Mouse (Mus musculus) stomach, embryonic 14.5 days (tissue): ENCODE results near the gene Aatk. TPM values are rescaled to one million over a fixed set of nuclear protein-coding genes. Genes with fewer than 3 reads are reported as not detected.

Experiments
- ATAC-seq: fragments of 200-750 bp; cut with Nextera tagmentation; 2 replicates; pipeline ENCODE4 v1.8.0; 2017; ENCODE audit warnings: low read depth, moderate TSS enrichment; ENCODE audit not compliant: insufficient number of reproducible peaks, insufficient read depth, low FRiP score
- H3K27ac ChIP-seq: fragments of 300-500 bp; sonication (generic); 2 replicates; pipeline ENCODE4 v1.5.1; 2014; ENCODE audit warnings: mild to moderate bottlenecking, low read length, moderate library complexity, mixed read lengths
- H3K27me3 ChIP-seq: fragments of 300-500 bp; sonication (generic); 2 replicates; pipeline ENCODE4 v1.6.1; 2014; ENCODE audit warnings: low read length, control low read depth, mixed read lengths; ENCODE audit not compliant: control insufficient read depth, insufficient read depth
- H3K36me3 ChIP-seq: fragments of 300-500 bp; sonication (generic); 2 replicates; pipeline ENCODE4 v1.6.1; 2014; ENCODE audit warnings: mild to moderate bottlenecking, control low read depth, low read length, moderate library complexity, mixed read lengths; ENCODE audit not compliant: control insufficient read depth, insufficient read depth
- H3K4me1 ChIP-seq: fragments of 300-500 bp; sonication (generic); 2 replicates; pipeline ENCODE4 v1.6.1; 2014; ENCODE audit warnings: low read length, control low read depth, mixed read lengths; ENCODE audit not compliant: control insufficient read depth, insufficient read depth
- H3K4me2 ChIP-seq: fragments of 300-500 bp; sonication (generic); replicated peaks from 2 replicates; pipeline ENCODE4 v1.6.1; 2014; ENCODE audit warnings: low read depth, low read length, control low read depth
- H3K4me3 ChIP-seq: fragments of 300-500 bp; sonication (generic); 2 replicates; pipeline ENCODE4 v1.5.1; 2014; ENCODE audit warnings: low read depth, low read length, control low read depth
- H3K9ac ChIP-seq: fragments of 300-500 bp; sonication (generic); replicated peaks from 2 replicates; pipeline ENCODE4 v1.6.1; 2014; ENCODE audit warnings: low read depth, mild to moderate bottlenecking, control low read depth, low read length, moderate library complexity, mixed read lengths
- H3K9me3 ChIP-seq: fragments of 300-500 bp; sonication (generic); 2 replicates; pipeline ENCODE4 v1.6.1; 2016; ENCODE audit warnings: low read depth, low read length, control low read depth; ENCODE audit not compliant: control insufficient read depth
- WGBS: fragments of 180-500 bp; shearing (Covaris S2); extraction: QIAGEN DNeasy Blood & Tissue Kit; methylation state at CpG from one replicate; pipeline ENCODE4 v1.1.7; 2014; 5-methylcytosine and 5-hydroxymethylcytosine counted together
- polyA plus RNA-seq: library from polyadenylated mRNA; unstranded; fragments of >200 nt; fragmentation: Nextera tagmentation; extraction: Ambion mirVana; gene quantifications from 2 replicates; pipeline ENCODE4 v1.2.1, GENCODE M21; 2014

Gene Aatk
- polyA plus RNA-seq, 1 experiment from 2014 or later = 3.5 TPM

DNA sequence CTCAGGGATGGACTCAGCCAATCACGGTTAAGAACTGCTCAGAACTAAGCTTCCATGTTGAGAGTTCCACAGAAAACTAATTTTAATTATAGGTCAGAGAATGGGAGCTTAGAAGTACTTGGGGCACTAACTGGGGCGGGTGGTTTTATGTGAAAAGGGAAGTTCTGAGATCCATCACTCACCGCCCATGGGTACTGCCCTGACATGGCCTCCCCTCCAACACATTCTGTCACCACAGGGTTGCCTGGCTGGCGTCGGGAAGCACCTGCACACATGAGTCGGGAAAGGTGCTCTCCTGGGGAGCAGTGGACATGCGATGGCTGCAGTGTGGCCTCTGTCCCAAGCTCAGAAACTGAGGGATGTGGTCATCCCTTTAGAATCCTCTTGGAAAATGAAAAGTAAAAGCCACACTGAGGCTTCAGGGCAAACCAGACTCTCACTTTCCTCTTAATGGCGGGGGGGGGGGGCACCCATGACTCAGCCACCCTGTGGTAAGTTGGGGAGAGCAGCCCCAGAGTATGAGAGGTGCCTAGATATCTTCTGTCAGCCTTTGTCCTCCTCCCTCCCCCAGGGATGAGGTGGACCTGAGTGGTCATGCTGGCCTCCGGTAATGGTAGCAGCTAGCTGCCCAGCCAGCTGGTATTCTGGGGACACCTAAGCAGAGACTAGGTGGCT, 60.1 kb downstream of the Aatk start:
- Histone ChIP-seq H3K27me3 (no peaks in the 10 kb centered on the region), H3K9ac (no peak overlapping the region), H3K27ac (no peak overlapping the region), H3K4me1 (peaks cover 30% of the 10 kb centered on the region), H3K4me3 (no peak overlapping the region), H3K9me3 (no peaks in the 10 kb centered on the region), H3K4me2 (no peak overlapping the region), H3K36me3 (peaks cover 8% of the 10 kb centered on the region; the same call in 1 of the 2 replicates)
- ATAC-seq = no peak
- WGBS = 82% methylated on average over 9 of the region's 9 CpGs

DNA sequence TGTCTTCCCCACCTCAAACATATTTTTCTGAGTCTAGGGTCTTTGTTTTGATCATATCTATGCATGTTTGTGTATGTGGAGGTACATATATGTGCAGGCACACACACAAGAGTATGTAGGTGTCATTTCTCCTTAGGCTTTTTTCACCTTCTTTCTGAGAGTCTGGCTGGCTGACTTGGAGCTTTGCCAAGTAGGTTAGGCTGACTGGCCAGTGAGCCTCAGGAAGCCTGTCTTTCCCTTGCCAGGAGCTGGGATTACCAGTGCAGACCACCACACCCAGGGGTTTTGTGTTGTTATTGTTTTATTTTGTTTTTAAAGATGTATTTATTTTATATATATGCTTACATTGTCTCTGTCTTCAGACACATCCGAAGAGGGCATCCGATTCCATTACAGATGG, 63.8 kb downstream of the Aatk start:
- Histone ChIP-seq H3K27me3 (no peaks in the 10 kb centered on the region), H3K4me1 (peaks cover 4% of the 10 kb centered on the region; the same call in 1 of the 2 replicates), H3K36me3 (peaks cover 8% of the 10 kb centered on the region; the same call in 1 of the 2 replicates), H3K9ac (no peak overlapping the region), H3K4me2 (no peak overlapping the region), H3K27ac (no peak overlapping the region), H3K9me3 (no peaks in the 10 kb centered on the region), H3K4me3 (no peak overlapping the region)
- no peak for ATAC-seq
- 89% methylated on average over 2 of the region's 2 CpGs for WGBS

DNA sequence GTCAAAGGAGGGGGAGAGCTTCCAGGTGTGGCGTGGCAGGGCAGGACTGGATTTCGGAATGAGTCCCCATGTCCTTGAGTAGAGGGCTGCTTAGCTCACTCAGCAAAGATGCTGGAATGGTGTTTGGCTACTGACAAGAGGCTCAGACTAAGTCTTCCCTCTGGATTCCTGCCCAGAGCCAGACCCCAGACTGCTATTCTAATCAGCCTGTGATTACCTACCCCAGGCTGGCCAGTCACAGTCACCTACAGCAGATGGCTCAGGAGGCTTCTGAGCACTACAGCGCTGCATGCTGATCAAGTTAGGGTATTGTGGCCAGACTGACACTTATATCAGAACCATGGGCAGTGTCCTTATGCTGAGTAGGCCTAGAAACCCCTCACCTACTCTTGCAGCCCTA, 64.7 kb downstream of the Aatk start:
- Histone ChIP-seq H3K4me1 (0 out of 2 replicates have a peak, but pooled peaks cover 4% of the 10 kb centered on the region), H3K27me3 (no peaks in the 10 kb centered on the region), H3K4me3 (no peak overlapping the region), H3K9ac (no peak overlapping the region), H3K36me3 (peaks cover 8% of the 10 kb centered on the region; the same call in 1 of the 2 replicates), H3K9me3 (no peaks in the 10 kb centered on the region), H3K27ac (no peak overlapping the region), H3K4me2 (no peak overlapping the region)
- ATAC-seq = no peak
- WGBS = 84% methylated on average over 3 of the region's 3 CpGs

DNA sequence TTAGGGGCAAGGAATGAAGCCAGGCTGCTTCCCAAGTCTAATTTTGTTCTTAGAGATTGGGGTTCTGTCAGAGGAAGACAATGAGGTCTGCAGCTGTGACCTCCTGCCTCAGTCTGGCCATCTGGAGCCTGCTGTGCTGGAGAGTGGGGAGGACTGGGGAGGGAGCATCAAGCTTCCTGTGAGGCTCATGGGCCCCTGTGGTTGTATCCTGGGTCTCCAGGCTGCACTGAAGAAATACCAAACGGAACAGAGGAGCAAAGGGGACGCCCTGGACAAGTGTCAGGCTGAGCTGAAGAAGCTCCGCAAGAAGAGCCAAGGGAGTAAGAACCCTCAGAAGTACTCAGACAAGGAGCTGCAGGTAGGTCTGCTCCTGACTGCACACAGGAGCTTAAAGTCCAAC, 65.2 kb downstream of the Aatk start:
- H3K27ac ChIP-seq = no peak overlapping the region
- no peak overlapping the region for H3K9ac ChIP-seq
- ATAC-seq = no peak
- no peak overlapping the region for H3K4me2 ChIP-seq
- 0 out of 2 replicates have a peak, but pooled peaks cover 4% of the 10 kb centered on the region for H3K4me1 ChIP-seq
- H3K9me3 ChIP-seq = no peaks in the 10 kb centered on the region
- no peak overlapping the region for H3K4me3 ChIP-seq
- peaks cover 8% of the 10 kb centered on the region; the same call in 1 of the 2 replicates for H3K36me3 ChIP-seq
- H3K27me3 ChIP-seq = no peaks in the 10 kb centered on the region
- 80% methylated on average over 3 of the region's 3 CpGs for WGBS

DNA sequence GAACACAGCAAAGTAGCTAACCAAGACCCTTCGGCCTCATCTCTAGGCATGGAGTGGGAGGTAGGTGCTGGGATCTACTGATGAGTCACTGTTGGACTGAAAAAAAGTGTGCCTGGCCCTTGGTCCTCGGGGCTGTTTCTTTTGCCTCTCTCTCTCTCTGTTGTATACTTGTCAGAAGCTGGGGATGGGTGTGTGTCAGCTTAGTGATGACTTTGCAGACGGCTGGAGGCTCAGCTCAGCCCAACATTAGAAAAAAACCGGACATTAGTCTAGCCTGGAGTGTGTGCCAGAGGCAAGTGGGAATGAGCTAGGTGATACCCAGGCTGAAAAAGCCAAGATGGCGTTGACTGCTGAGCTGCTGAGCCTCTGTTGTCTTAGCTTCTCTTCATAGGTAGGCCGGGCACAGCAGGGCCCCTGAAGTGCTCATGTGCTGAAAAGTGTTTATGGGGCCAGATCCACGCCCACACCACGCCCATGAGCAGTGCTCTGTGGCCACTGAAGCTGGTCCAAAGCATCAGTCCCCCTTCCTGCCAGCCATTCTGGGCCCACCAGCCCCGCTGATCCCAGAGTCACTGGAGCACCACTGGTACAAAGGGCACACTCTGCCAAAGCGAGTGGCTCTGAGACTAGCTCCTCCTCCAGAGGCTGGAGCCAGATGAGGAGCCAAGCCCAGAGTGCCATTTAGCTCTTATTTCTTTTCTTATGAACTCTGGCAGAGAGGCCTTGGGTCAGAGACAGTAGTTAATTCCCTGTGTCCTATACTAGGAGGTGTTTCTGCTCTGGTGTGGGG, 67.2 kb downstream of the Aatk start:
- no peak for ATAC-seq
- no peak overlapping the region for H3K27ac ChIP-seq

DNA sequence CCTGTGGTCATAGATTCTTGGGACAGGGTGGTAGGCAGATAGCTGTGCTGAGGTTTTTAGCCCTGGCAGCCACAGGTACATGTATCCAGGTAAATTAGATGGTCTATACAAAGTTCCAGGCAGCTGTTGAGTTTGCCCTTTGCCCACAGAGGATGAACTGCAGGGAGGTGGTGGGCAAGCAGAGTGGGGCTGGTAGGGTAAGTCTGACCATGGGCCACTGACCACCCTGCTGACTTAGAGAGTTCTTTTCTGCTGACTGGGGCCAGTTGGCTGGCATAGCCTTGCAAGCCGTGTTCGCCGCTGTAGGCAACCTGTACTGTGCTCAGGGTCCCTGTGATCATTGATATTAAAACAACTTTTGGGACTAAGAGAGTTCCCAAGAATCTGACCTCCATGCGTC, 68.3 kb downstream of the Aatk start:
- 91% methylated on average over 4 of the region's 4 CpGs for WGBS
- H3K4me1 ChIP-seq = 0 out of 2 replicates have a peak, but pooled peaks cover 4% of the 10 kb centered on the region

More for the DNA sequence above, 67.2 kb downstream of the Aatk start:
- WGBS = 72% methylated on average over 10 of the region's 10 CpGs
- Histone ChIP-seq H3K9ac (no peak overlapping the region), H3K4me1 (0 out of 2 replicates have a peak, but pooled peaks cover 4% of the 10 kb centered on the region), H3K9me3 (no peaks in the 10 kb centered on the region), H3K27me3 (no peaks in the 10 kb centered on the region), H3K36me3 (peaks cover 8% of the 10 kb centered on the region; the same call in 1 of the 2 replicates), H3K4me3 (no peak overlapping the region), H3K4me2 (no peak overlapping the region)

DNA sequence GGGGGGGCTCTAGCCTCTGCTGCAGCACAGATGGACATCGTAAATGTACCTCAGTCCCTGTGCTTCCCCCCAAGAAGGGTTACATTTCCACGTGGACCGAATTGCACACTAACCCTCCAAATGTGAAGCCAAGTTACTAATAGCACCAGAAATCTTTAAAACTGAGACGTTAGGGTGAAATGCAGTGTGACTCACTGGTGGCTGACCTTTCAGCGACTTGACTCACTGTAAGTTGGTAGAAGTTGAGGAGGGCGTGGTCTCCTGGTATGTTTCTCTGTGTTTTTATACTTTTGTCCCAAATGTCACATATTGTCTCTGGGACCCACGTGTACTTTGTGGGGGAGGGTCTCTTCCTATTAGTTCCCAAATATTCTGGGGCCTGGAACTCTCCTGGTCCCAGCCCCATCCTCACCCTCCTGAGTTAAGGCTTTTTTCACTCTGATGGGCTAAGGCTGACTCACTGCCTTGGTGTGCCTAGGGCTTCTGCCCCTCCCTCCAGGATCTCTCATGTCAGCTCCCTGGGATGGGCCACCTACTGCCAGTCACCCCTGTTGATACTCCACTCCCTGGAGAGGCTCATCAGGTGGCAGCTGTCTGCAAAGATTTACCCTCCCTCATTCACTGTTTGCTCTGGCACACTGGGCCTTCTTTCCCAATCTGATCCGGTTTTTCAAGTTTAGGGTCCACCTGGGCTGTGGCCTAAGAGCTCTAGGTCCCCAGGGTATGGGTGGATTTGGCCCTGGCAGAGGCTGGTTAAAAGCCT, 71.0 kb downstream of the Aatk start:
- peak; percentile 84 for ATAC-seq
- H3K36me3 ChIP-seq = no peaks in the 10 kb centered on the region
- H3K4me1 ChIP-seq = no peaks in the 10 kb centered on the region
- no peaks in the 10 kb centered on the region for H3K27me3 ChIP-seq
- 54% methylated on average over 8 of the region's 8 CpGs for WGBS
- H3K9me3 ChIP-seq = 0 out of 2 replicates have a peak, but pooled peaks cover 2% of the 10 kb centered on the region
- no peak overlapping the region for H3K4me3 ChIP-seq
- no peak overlapping the region for H3K9ac ChIP-seq
- H3K27ac ChIP-seq = peak overlapping the region; percentile 80; the same call in 1 of the 2 replicates
- no peak overlapping the region for H3K4me2 ChIP-seq

More for the DNA sequence above, 68.3 kb downstream of the Aatk start:
- no peak overlapping the region for H3K4me3 ChIP-seq
- H3K9me3 ChIP-seq = 0 out of 2 replicates have a peak, but pooled peaks cover 2% of the 10 kb centered on the region
- H3K9ac ChIP-seq = no peak overlapping the region
- ATAC-seq = no peak
- H3K27me3 ChIP-seq = no peaks in the 10 kb centered on the region
- H3K4me2 ChIP-seq = no peak overlapping the region
- peaks cover 6% of the 10 kb centered on the region; the same call in 1 of the 2 replicates for H3K36me3 ChIP-seq
- H3K27ac ChIP-seq = no peak overlapping the region

DNA sequence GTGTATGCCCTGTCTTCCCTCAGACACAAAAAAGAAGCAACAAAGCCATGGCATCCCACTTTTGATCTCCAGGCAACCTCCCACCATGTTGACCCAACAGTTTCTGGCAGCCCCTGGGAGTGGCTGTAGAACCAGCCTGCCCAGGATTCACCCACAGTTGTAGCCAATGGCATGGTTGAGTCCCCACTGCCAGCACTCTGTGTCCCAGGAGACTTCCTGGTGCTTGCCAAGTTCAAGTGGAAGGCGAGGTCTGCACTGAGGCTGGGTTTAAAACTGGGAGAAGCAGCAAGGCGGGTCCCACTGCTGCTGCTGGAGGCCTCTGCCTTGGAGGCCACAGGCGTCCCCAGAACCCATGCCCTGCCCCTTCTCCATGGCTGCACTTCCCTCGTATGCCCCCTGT, 73.2 kb downstream of the Aatk start:
- Histone ChIP-seq H3K36me3 (no peaks in the 10 kb centered on the region), H3K27me3 (no peaks in the 10 kb centered on the region), H3K9me3 (0 out of 2 replicates have a peak, but pooled peaks cover 2% of the 10 kb centered on the region), H3K4me1 (no peaks in the 10 kb centered on the region), H3K9ac (no peak overlapping the region), H3K27ac (peak overlapping the region; percentile 27; the same call in 1 of the 2 replicates), H3K4me2 (no peak overlapping the region), H3K4me3 (no peak overlapping the region)
- 83% methylated on average over 4 of the region's 4 CpGs for WGBS
- ATAC-seq = no peak
